Mouse (Mus musculus) intestine, embryonic 14.5 days (tissue): ENCODE measurements around the gene Pax6. TPM values are rescaled to one million over a fixed set of nuclear protein-coding genes. Genes with fewer than 3 reads are reported as not detected.

Experiments used
- ATAC-seq: fragments of 200-750 bp; cut with Nextera tagmentation; replicated peaks from 2 replicates; pipeline ENCODE4 v1.8.0; 2017; ENCODE audit warnings: low read depth, moderate number of reproducible peaks, moderate TSS enrichment, moderate library complexity; ENCODE audit not compliant: low FRiP score, low TSS enrichment
- DNase-seq: peaks from one replicate; pipeline ENCODE4 v3.0.0-alpha.2; 2018; ENCODE audit warnings: low spot score
- H3K27ac ChIP-seq: fragments of 300-500 bp; sonication (generic); 2 replicates; pipeline ENCODE4 v1.5.1; 2014; ENCODE audit warnings: low read depth, mild to moderate bottlenecking, control low read depth
- H3K27me3 ChIP-seq: fragments of 300-500 bp; sonication (generic); replicated peaks from 2 replicates; pipeline ENCODE4 v1.6.1; 2014; ENCODE audit warnings: low read length, control low read depth; ENCODE audit not compliant: control insufficient read depth, insufficient read depth
- H3K36me3 ChIP-seq: fragments of 300-500 bp; sonication (generic); 2 replicates; pipeline ENCODE4 v1.6.1; 2014; ENCODE audit warnings: low read length, control low read depth; ENCODE audit not compliant: control insufficient read depth, insufficient read depth
- H3K4me1 ChIP-seq: fragments of 300-500 bp; sonication (generic); replicated peaks from 2 replicates; pipeline ENCODE4 v1.6.1; 2014; ENCODE audit warnings: low read length, control low read depth, mixed read lengths; ENCODE audit not compliant: control insufficient read depth, insufficient read depth
- H3K4me2 ChIP-seq: fragments of 300-500 bp; sonication (generic); 2 replicates; pipeline ENCODE4 v1.6.1; 2014; ENCODE audit warnings: low read length
- H3K4me3 ChIP-seq: fragments of 300-500 bp; sonication (generic); 2 replicates; pipeline ENCODE4 v1.5.1; 2014; ENCODE audit warnings: low read depth, low read length, control low read depth, mixed read lengths
- H3K9ac ChIP-seq: fragments of 300-500 bp; sonication (generic); 2 replicates; pipeline ENCODE4 v1.6.1; 2014; ENCODE audit warnings: mild to moderate bottlenecking, low read length
- H3K9me3 ChIP-seq: fragments of 300-500 bp; sonication (generic); 2 replicates; pipeline ENCODE4 v1.6.1; 2016; ENCODE audit warnings: low read length, control low read depth; ENCODE audit not compliant: control insufficient read depth
- WGBS: fragments of 180-500 bp; shearing (Covaris S2); extraction: QIAGEN DNeasy Blood & Tissue Kit; methylation state at CpG from one replicate; pipeline ENCODE4 v1.1.7; 2014; 5-methylcytosine and 5-hydroxymethylcytosine counted together
- polyA plus RNA-seq: library from polyadenylated mRNA; unstranded; fragments of >200 nt; fragmentation: Nextera tagmentation; extraction: Ambion mirVana; gene quantifications from 2 replicates; pipeline ENCODE4 v1.2.1, GENCODE M21; 2014

Gene Pax6
- polyA plus RNA-seq, 1 experiment from 2014 or later: 2.2 TPM

- DNase-seq (peak; percentile 52), ATAC-seq (no peak)
- Histone ChIP-seq H3K9me3 (no peaks in the 10 kb centered on the region), H3K27ac (no peak overlapping the region), H3K9ac (no peak overlapping the region), H3K27me3 (peaks cover 100% of the 10 kb centered on the region), H3K4me2 (no peak overlapping the region), H3K36me3 (no peaks in the 10 kb centered on the region), H3K4me1 (no peaks in the 10 kb centered on the region), H3K4me3 (no peak overlapping the region)
- 3% methylated on average over 36 of the region's 36 CpGs for WGBS
Measured at GRCm38 (mm10) chr2:105686363-105687316, 17.9 kb downstream of the Pax6 start.

GRCm38 (mm10) chr2:105687317-105687991, 18.8 kb downstream of the Pax6 start:
- DNase-seq: peak; percentile 63
- Histone ChIP-seq H3K27ac (no peak overlapping the region), H3K4me3 (no peak overlapping the region), H3K36me3 (no peaks in the 10 kb centered on the region), H3K9me3 (no peaks in the 10 kb centered on the region), H3K27me3 (peaks cover 100% of the 10 kb centered on the region), H3K4me1 (no peaks in the 10 kb centered on the region), H3K9ac (no peak overlapping the region), H3K4me2 (no peak overlapping the region)
- ATAC-seq: peak; percentile 36; the same call in 1 of the 2 replicates
- 2% methylated on average over 13 of the region's 13 CpGs for WGBS

GRCm38 (mm10) chr2:105688011-105688410, 19.3 kb downstream of the Pax6 start:
- Histone ChIP-seq H3K36me3 (no peaks in the 10 kb centered on the region), H3K9ac (no peak overlapping the region), H3K4me3 (no peak overlapping the region), H3K4me2 (peak overlapping the region; percentile 25; the same call in 1 of the 2 replicates), H3K9me3 (no peaks in the 10 kb centered on the region), H3K4me1 (no peaks in the 10 kb centered on the region), H3K27me3 (peaks cover 100% of the 10 kb centered on the region), H3K27ac (no peak overlapping the region)
- DNase-seq: no peak
- ATAC-seq: no peak
- 1% methylated on average over 17 of the region's 17 CpGs for WGBS

- Histone ChIP-seq H3K27me3 (peaks cover 100% of the 10 kb centered on the region), H3K36me3 (no peaks in the 10 kb centered on the region), H3K9ac (no peak overlapping the region), H3K9me3 (no peaks in the 10 kb centered on the region), H3K4me3 (no peak overlapping the region), H3K4me2 (peak overlapping the region; percentile 25; the same call in 1 of the 2 replicates), H3K27ac (no peak overlapping the region), H3K4me1 (no peaks in the 10 kb centered on the region)
- WGBS: 2% methylated on average over 25 of the region's 25 CpGs
- DNase-seq (peak; percentile 54), ATAC-seq (no peak)
Measured at GRCm38 (mm10) chr2:105688436-105689303, 20.0 kb downstream of the Pax6 start.

- peak; percentile 55 for DNase-seq
- H3K27me3 ChIP-seq: peaks cover 95% of the 10 kb centered on the region
- H3K9ac ChIP-seq: no peak overlapping the region
- no peaks in the 10 kb centered on the region for H3K4me1 ChIP-seq
- 0% methylated on average over 15 of the region's 15 CpGs for WGBS
- no peak overlapping the region for H3K4me3 ChIP-seq
- no peaks in the 10 kb centered on the region for H3K36me3 ChIP-seq
- ATAC-seq: no peak
- H3K4me2 ChIP-seq: no peak overlapping the region
- H3K27ac ChIP-seq: no peak overlapping the region
- no peaks in the 10 kb centered on the region for H3K9me3 ChIP-seq
Measured at GRCm38 (mm10) chr2:105689304-105689770, 20.6 kb downstream of the Pax6 start.

GRCm38 (mm10) chr2:105689771-105690639, 21.3 kb downstream of the Pax6 start:
- WGBS: 2% methylated on average over 28 of the region's 28 CpGs
- DNase-seq: peak; percentile 54
- H3K4me2 ChIP-seq: no peak overlapping the region

GRCm38 (mm10) chr2:105691296-105691695, 22.6 kb downstream of the Pax6 start:
- H3K36me3 ChIP-seq: no peaks in the 10 kb centered on the region
- WGBS: 7% methylated on average over 10 of the region's 10 CpGs
- H3K27me3 ChIP-seq: peaks cover 76% of the 10 kb centered on the region
- H3K4me2 ChIP-seq: no peak overlapping the region
- no peak overlapping the region for H3K27ac ChIP-seq
- H3K9ac ChIP-seq: no peak overlapping the region
- H3K4me1 ChIP-seq: no peaks in the 10 kb centered on the region
- no peaks in the 10 kb centered on the region for H3K9me3 ChIP-seq
- H3K4me3 ChIP-seq: no peak overlapping the region
- no peak for ATAC-seq
- no peak for DNase-seq

More at GRCm38 (mm10) chr2:105689771-105690639, 21.3 kb downstream of the Pax6 start:
- no peaks in the 10 kb centered on the region for H3K4me1 ChIP-seq
- peaks cover 89% of the 10 kb centered on the region for H3K27me3 ChIP-seq
- H3K9ac ChIP-seq: no peak overlapping the region
- no peak for ATAC-seq
- no peaks in the 10 kb centered on the region for H3K36me3 ChIP-seq
- H3K27ac ChIP-seq: no peak overlapping the region
- no peak overlapping the region for H3K4me3 ChIP-seq
- no peaks in the 10 kb centered on the region for H3K9me3 ChIP-seq
